Comparison of ENCODE assay signal across 9 mouse cellular contexts in genomic region chr1:125912601-125913600, GRCm38 (mm10). TPM values are rescaled to one million over a fixed set of nuclear protein-coding genes. Genes with fewer than 3 reads are reported as not detected.
DNase-seq lines count a peak whose midpoint lies in the region; ATAC-seq and TF ChIP-seq lines count a peak whose summit lies in the region.
"Had no signal": no experiment of that assay in that cellular context is flagged by ENCODE, and none has a peak within 500 bp of the region (broad histone marks: within the 10 kb centered on the region; RNA-seq: fewer than 3 reads in every experiment).

TSS of gene Lypd1 (minus strand) at chr1:125913101.

- in situ Hi-C loops in ES-E14 (cut with MboI; ENCODE audit: low sequenced_read_pairs in 2 of 2, unreplicated experiment in 2 of 2) = no loop called here

- intact Hi-C loops in heart, postnatal 25 days (cut with DNase I) = loop anchor here (10.0 kb wide), 1 partner anchor 492 kb away; no protein-coding TSS in a partner anchor
- intact Hi-C loops in left cerebral cortex, postnatal 4 days (cut with DNase I) = loop anchor here (10.0 kb wide), 3 partner anchors 308 to 1012 kb away; no protein-coding TSS in a partner anchor
- intact Hi-C loops in gastrocnemius, postnatal 14 days (cut with DNase I; ENCODE audit: low total_unique reads) = no loop called here

- 6% methylated on average over 30 of the region's 30 CpGs for WGBS in heart, embryonic 12.5 days
- 4% methylated on average over 30 of the region's 30 CpGs for WGBS in forebrain, embryonic 13.5 days

- H3K4me1 ChIP-seq in heart, embryonic 12.5 days (replicated peaks) = peaks cover 23% of the 10 kb centered on the region
- 0 out of 4 replicates have a peak, but pooled peaks cover 0 to 2% of the 10 kb centered on the region in 2 experiments for H3K4me1 ChIP-seq in ES-E14 (ENCODE audit: control insufficient read depth in 2 of 2, insufficient read depth in 2 of 2, low read length in 2 of 2, poor library complexity in 1 of 2)
- peaks cover 32% of the 10 kb centered on the region for H3K4me1 ChIP-seq in forebrain, embryonic 13.5 days

- peaks cover 42% of the 10 kb centered on the region for H3K27me3 ChIP-seq in heart, embryonic 12.5 days (replicated peaks)
- peaks cover 39% of the 10 kb centered on the region for H3K27me3 ChIP-seq in forebrain, embryonic 13.5 days

- H3K9ac ChIP-seq in heart, embryonic 12.5 days = peak within 1 kb of the TSS; percentile 59; the same call in 1 of the 2 replicates
- H3K9ac ChIP-seq in ES-E14 (ENCODE audit: insufficient read depth, low read depth, low read length, poor library complexity, severe bottlenecking) = peak within 1 kb of the TSS; percentile 4; the same call in 1 of the 2 replicates
- H3K9ac ChIP-seq in forebrain, embryonic 13.5 days = peak within 1 kb of the TSS; percentile 70

- peak within 1 kb of the TSS; percentile 54 for H3K4me3 ChIP-seq in heart, embryonic 12.5 days
- H3K4me3 ChIP-seq in ES-E14 (ENCODE audit: insufficient read depth in 1 of 2, low read depth in 1 of 2, low read length in 2 of 2, poor library complexity in 1 of 2, severe bottlenecking in 1 of 2) = peak within 1 kb of the TSS; percentile 27 to 50
- peak within 1 kb of the TSS; percentile 52 for H3K4me3 ChIP-seq in forebrain, embryonic 13.5 days

- ATAC-seq in heart, embryonic 12.5 days (ENCODE audit: insufficient number of reproducible peaks, low FRiP score) = no peak
- ATAC-seq in forebrain, embryonic 13.5 days = peak; percentile 7; the same call in 1 of the 2 replicates

- H3K4me2 ChIP-seq in heart, embryonic 12.5 days = peak within 1 kb of the TSS; percentile 83
- H3K4me2 ChIP-seq in forebrain, embryonic 13.5 days = peak within 1 kb of the TSS; percentile 96

- no peaks in the 10 kb centered on the region for H3K36me3 ChIP-seq in heart, embryonic 12.5 days
- no peaks in the 10 kb centered on the region for H3K36me3 ChIP-seq in ES-E14 (ENCODE audit: control insufficient read depth, insufficient read depth, low read length, poor library complexity, severe bottlenecking)
- H3K36me3 ChIP-seq in forebrain, embryonic 13.5 days (ENCODE audit: poor library complexity, severe bottlenecking) = no peaks in the 10 kb centered on the region

- no peak for DNase-seq in heart, postnatal 25 days (ENCODE audit: low spot score)
- no peak for DNase-seq in ES-E14 (ENCODE audit: low read depth, low spot score)
- DNase-seq in left cerebral cortex, postnatal 4 days = peak; percentile 3
- DNase-seq in retina, embryonic 14.5 days (ENCODE audit: low spot score) = peak; percentile 38
- DNase-seq in gastrocnemius, postnatal 14 days = no peak
- DNase-seq in Muller cell, postnatal 12 days (ENCODE audit: inconsistent ontology term) = no peak

- H3K27ac ChIP-seq in heart, embryonic 12.5 days (ENCODE audit: poor library complexity, severe bottlenecking) = no peak within 1 kb of the TSS
- no peak within 1 kb of the TSS for H3K27ac ChIP-seq in ES-E14 (ENCODE audit: insufficient read depth, low read depth, low read length, poor library complexity, severe bottlenecking)
- H3K27ac ChIP-seq in forebrain, embryonic 13.5 days = no peak within 1 kb of the TSS

- H3K9me3 ChIP-seq in heart, embryonic 12.5 days (replicated peaks) = no peaks in the 10 kb centered on the region
- H3K9me3 ChIP-seq in ES-E14 (ENCODE audit: control insufficient read depth, insufficient read depth, low read depth, low read length) = no peaks in the 10 kb centered on the region
- no peaks in the 10 kb centered on the region for H3K9me3 ChIP-seq in forebrain, embryonic 13.5 days (replicated peaks)

TF ChIP-seq in ES-E14, 5 proteins besides CTCF, POLR2A, EP300 and RAD21:
- TF ChIP-seq ZC3H11A (IDR thresholded peaks at IDR 0.05; ENCODE audit: borderline replicate concordance, low read depth, low read length) (no peak), MAFK (IDR thresholded peaks at IDR 0.05; ENCODE audit: insufficient read depth, low read depth, low read length) (no peak), HCFC1 (IDR thresholded peaks at IDR 0.05; ENCODE audit: borderline replicate concordance, insufficient read depth, low read length) (no peak), ZNF384 (IDR thresholded peaks at IDR 0.05; ENCODE audit: low read depth, low read length) (no peak), CHD2 (IDR thresholded peaks at IDR 0.05; ENCODE audit: low read depth, low read length) (no peak)
TF ChIP-seq in ES-E14: peak in this region for 0.

RNA-seq across cellular contexts. Expression of gene Lypd1, which starts in this region (rescaled TPM):
- 0.59 and 1.8 TPM in 2 replicates for polyA plus RNA-seq in heart, embryonic 12.5 days (2016; fragmentation: Nextera tagmentation; extraction: Ambion mirVana)
- total RNA-seq in heart, postnatal 25 days (2021) = under 1 TPM; 0.34 to 0.68 TPM
- 0.80 and 1.1 TPM in 2 replicates for total RNA-seq in ES-E14 (2012; rRNA removed)
- 12.7 and 18.0 TPM in 2 replicates for polyA plus RNA-seq in forebrain, embryonic 13.5 days (2015; fragmentation: Nextera tagmentation; extraction: Ambion mirVana)
- 10 to 100 TPM; 58.3 to 66.4 TPM for total RNA-seq in left cerebral cortex, postnatal 4 days (2021)
- under 1 TPM; 0.24 to 0.45 TPM for total RNA-seq in gastrocnemius, postnatal 14 days (2021)
- total RNA-seq: liver, adult 2 months had no signal
- polyA plus RNA-seq: liver, adult 2 months had no signal

Comparison
In these comparisons a context has a peak if more than half of its experiments do, and no peak if none do; other contexts are left out.
1. RNA of gene Lypd1 (total RNA-seq): 58.3 to 66.4 TPM in left cerebral cortex, postnatal 4 days; 0.80 to 1.1 TPM in ES-E14, 0.34 to 0.68 TPM in heart, postnatal 25 days and 0.24 to 0.45 TPM in gastrocnemius, postnatal 14 days; every median in the first group is over 10 times any median in the second.
2. H3K9ac ChIP-seq: peak in every context shown above with its lines; median percentile 70 in forebrain, embryonic 13.5 days; 59 in heart, embryonic 12.5 days; 4 in ES-E14.
3. DNase-seq: peak in left cerebral cortex, postnatal 4 days (single experiment) and retina, embryonic 14.5 days (single experiment); none in heart, postnatal 25 days (single experiment), ES-E14 (single experiment), gastrocnemius, postnatal 14 days (single experiment) and Muller cell, postnatal 12 days (single experiment).
4. Peak in every context shown above with its lines, with median percentiles within 50 percentile points of each other: H3K4me3 ChIP-seq.